Mouse (Mus musculus) spleen, postnatal 36 days (tissue): ENCODE measurements around the gene Syngr4.
"Not testable (repeated sequence)": the region's sequence is repeated elsewhere in the genome, so short reads cannot be mapped to it uniquely, and the experiment has no call there.

Experiments
- DNase-seq, 2 experiments: peaks; one replicate each; pipeline ENCODE4 v3.0.0; 2022; ENCODE audit warnings: low spot score in 2 of 2, mixed read lengths in 1 of 2

Gene Syngr4

GRCm38 (mm10) chr7:45896517-45897257, at the start of gene Syngr4, which contains the start of gene Tmem143:
TSS of gene Syngr4 (minus strand) at chr7:45896714.
TSS of gene Tmem143 (plus strand) at chr7:45896941.
- DNase-seq = peak; percentile 97

- DNase-seq = not testable (repeated sequence)
Measured at GRCm38 (mm10) chr7:45943280-45943679, 46.8 kb upstream of the Syngr4 start.

GRCm38 (mm10) chr7:45941986-45942385, 45.5 kb upstream of the Syngr4 start:
- no peak for DNase-seq

- no peak for DNase-seq
Measured at GRCm38 (mm10) chr7:45939836-45940235, 43.3 kb upstream of the Syngr4 start.

GRCm38 (mm10) chr7:45935114-45935513, 38.6 kb upstream of the Syngr4 start:
- DNase-seq = peak; percentile 62 to 70

GRCm38 (mm10) chr7:45933766-45934165, 37.3 kb upstream of the Syngr4 start:
- DNase-seq = not testable (repeated sequence)

- DNase-seq = no peak
Measured at GRCm38 (mm10) chr7:45929688-45930087, 33.2 kb upstream of the Syngr4 start.

GRCm38 (mm10) chr7:45928626-45929295, 32.2 kb upstream of the Syngr4 start:
- no peak for DNase-seq

- DNase-seq = peak; percentile 43 to 49
Measured at GRCm38 (mm10) chr7:45924429-45924816, 27.9 kb upstream of the Syngr4 start.

GRCm38 (mm10) chr7:45923762-45924428, 27.4 kb upstream of the Syngr4 start, which contains the start of gene Ccdc114:
TSS of gene Ccdc114 (plus strand) at chr7:45924072.
- peak; percentile 76 to 81 for DNase-seq

GRCm38 (mm10) chr7:45922928-45923761, 26.6 kb upstream of the Syngr4 start:
- DNase-seq = peak; percentile 98

GRCm38 (mm10) chr7:45921950-45922600, 25.6 kb upstream of the Syngr4 start:
- no peak for DNase-seq

GRCm38 (mm10) chr7:45921242-45921621, 24.7 kb upstream of the Syngr4 start, which contains the start of gene Emp3:
TSS of gene Emp3 (minus strand) at chr7:45921404.
- DNase-seq = peak; percentile 78 to 82

GRCm38 (mm10) chr7:45920583-45921241, 24.2 kb upstream of the Syngr4 start:
- DNase-seq = no peak

- no peak for DNase-seq
Measured at GRCm38 (mm10) chr7:45919761-45920160, 23.2 kb upstream of the Syngr4 start.

- DNase-seq = no peak
Measured at GRCm38 (mm10) chr7:45919083-45919671, 22.7 kb upstream of the Syngr4 start.

- DNase-seq = no peak
Measured at GRCm38 (mm10) chr7:45917926-45918325, 21.4 kb upstream of the Syngr4 start.

- DNase-seq = no peak
Measured at GRCm38 (mm10) chr7:45917004-45917704, 20.6 kb upstream of the Syngr4 start.
